Mouse (Mus musculus) kidney, adult 2 months (tissue): ENCODE data around the gene Gm21905. TPM values are rescaled to one million over a fixed set of nuclear protein-coding genes. Genes with fewer than 3 reads are reported as not detected.
A peak's percentile ranks its signal among the peaks of the same experiment; 100 is the strongest.

ENCODE experiments used
- DNase-seq: peaks from one replicate; pipeline ENCODE4 v3.0.0; 2021
- H3K27ac ChIP-seq: fragments of 200-500 bp; 2 replicates; pipeline ENCODE4 v1.5.1; 2012; ENCODE audit warnings: low read depth, low read length, control low read depth, inconsistent platforms; ENCODE audit not compliant: insufficient read depth
- H3K27me3 ChIP-seq: fragments of 200-500 bp; replicated peaks from 2 replicates; pipeline ENCODE4 v1.6.1; 2012; ENCODE audit warnings: mild to moderate bottlenecking, moderate library complexity, low read length, inconsistent platforms; ENCODE audit not compliant: control insufficient read depth, insufficient read depth
- H3K36me3 ChIP-seq: fragments of 200-500 bp; 2 replicates; pipeline ENCODE4 v1.6.1; 2012; ENCODE audit warnings: mild to moderate bottlenecking, moderate library complexity, low read length, inconsistent platforms; ENCODE audit not compliant: control insufficient read depth, insufficient read depth
- H3K4me1 ChIP-seq: fragments of 200-500 bp; 2 replicates; pipeline ENCODE4 v1.6.1; 2011; ENCODE audit warnings: low read length; ENCODE audit not compliant: control insufficient read depth, insufficient read depth
- H3K4me3 ChIP-seq: fragments of 200-500 bp; 2 replicates; pipeline ENCODE4 v1.5.1; 2011; ENCODE audit warnings: mild to moderate bottlenecking, low read depth, low read length, control low read depth; ENCODE audit not compliant: insufficient read depth
- CTCF ChIP-seq: fragments of 200-500 bp; conservative IDR thresholded peaks from 2 replicates; pipeline ENCODE4 v1.5.1; 2011; ENCODE audit warnings: low read depth, mild to moderate bottlenecking, control low read depth, low read length, moderate library complexity, mixed read lengths; ENCODE audit not compliant: insufficient read depth, insufficient read length
- POLR2A ChIP-seq: fragments of 200-500 bp; IDR thresholded peaks from one replicate; pipeline ENCODE4 v1.6.1; 2011; ENCODE audit warnings: low read depth, low read length, control low read depth
- WGBS: fragments of 180-500 bp; shearing (Covaris S2); methylation state at CpG from one replicate; pipeline ENCODE4 v1.1.7; 2018; 5-methylcytosine and 5-hydroxymethylcytosine counted together
- polyA plus RNA-seq: library from polyadenylated mRNA; depleted of rRNA; stranded (reverse); fragments of >200 nt; gene quantifications from 2 replicates; pipeline ENCODE4 v1.2.3, GENCODE M21; 2012; rRNA removed

Gene Gm21905
- polyA plus RNA-seq, result not detected in 2 replicates

GRCm38 (mm10) chr5:67946321-67946720 is at the start of gene Gm21905:
Gene Gm21905, minus strand, starts transcription at chr5:67946421.
- H3K4me3 ChIP-seq, result no peak within 1 kb of the TSS
- H3K27me3 ChIP-seq, result no peaks in the 10 kb centered on the region
- no peak for TF ChIP-seq CTCF
- TF ChIP-seq POLR2A, result no peak
- WGBS, result 90% methylated on average over 5 of the region's 5 CpGs
- H3K4me1 ChIP-seq, result no peaks in the 10 kb centered on the region
- no peaks in the 10 kb centered on the region for H3K36me3 ChIP-seq
- DNase-seq, result no peak
- no peak within 1 kb of the TSS for H3K27ac ChIP-seq

- Histone ChIP-seq H3K36me3 (no peaks in the 10 kb centered on the region), H3K4me1 (no peaks in the 10 kb centered on the region), H3K4me3 (no peak overlapping the region), H3K27ac (no peak overlapping the region), H3K27me3 (no peaks in the 10 kb centered on the region)
- no peak for TF ChIP-seq POLR2A
- TF ChIP-seq CTCF, result no peak
- DNase-seq, result peak; percentile 4
Measured at GRCm38 (mm10) chr5:67990426-67990825, 44.2 kb upstream of the Gm21905 start.

- H3K36me3 ChIP-seq, result no peaks in the 10 kb centered on the region
- WGBS, result 59% methylated on average over 3 of the region's 3 CpGs
- H3K4me3 ChIP-seq, result no peak overlapping the region
- H3K27me3 ChIP-seq, result no peaks in the 10 kb centered on the region
- no peak overlapping the region for H3K27ac ChIP-seq
- no peak for DNase-seq
- no peaks in the 10 kb centered on the region for H3K4me1 ChIP-seq
- TF ChIP-seq CTCF (no peak), POLR2A (no peak)
Measured at GRCm38 (mm10) chr5:67981946-67982526, 35.8 kb upstream of the Gm21905 start.

DNA sequence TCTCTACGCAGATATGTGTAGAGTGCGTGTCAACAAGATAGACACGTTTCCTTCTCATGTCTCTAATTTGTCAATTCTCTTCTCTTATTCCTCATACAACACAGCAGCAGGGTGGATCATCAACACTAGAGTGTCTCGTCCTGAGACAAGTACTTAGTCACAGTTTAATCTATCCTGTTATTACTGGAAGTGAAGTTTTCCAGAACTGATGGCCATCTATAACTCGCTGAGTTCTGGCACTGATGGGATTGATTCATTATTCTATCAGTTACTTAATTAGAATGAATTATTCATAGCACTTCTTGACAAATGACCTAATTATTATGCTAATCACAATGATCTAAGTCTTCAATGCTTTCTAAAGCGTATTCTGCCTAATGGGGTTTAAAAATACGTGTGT is 23.3 kb upstream of the Gm21905 start:
- Histone ChIP-seq H3K36me3 (no peaks in the 10 kb centered on the region), H3K4me1 (no peaks in the 10 kb centered on the region), H3K27ac (no peak overlapping the region), H3K4me3 (no peak overlapping the region), H3K27me3 (no peaks in the 10 kb centered on the region)
- 73% methylated on average over 7 of the region's 7 CpGs for WGBS
- TF ChIP-seq CTCF (no peak), POLR2A (no peak)
- DNase-seq, result no peak

GRCm38 (mm10) chr5:67961708-67962629 is 15.7 kb upstream of the Gm21905 start:
- Histone ChIP-seq H3K27ac (no peak overlapping the region), H3K4me1 (no peaks in the 10 kb centered on the region), H3K36me3 (no peaks in the 10 kb centered on the region), H3K27me3 (no peaks in the 10 kb centered on the region; the same call in 1 of the 2 replicates), H3K4me3 (no peak overlapping the region)
- TF ChIP-seq CTCF, result no peak
- TF ChIP-seq POLR2A, result no peak
- no peak for DNase-seq
- 78% methylated on average over 7 of the region's 7 CpGs for WGBS

GRCm38 (mm10) chr5:67955486-67955885 is 9.3 kb upstream of the Gm21905 start:
- Histone ChIP-seq H3K4me1 (no peaks in the 10 kb centered on the region), H3K27me3 (no peaks in the 10 kb centered on the region), H3K27ac (no peak overlapping the region), H3K36me3 (no peaks in the 10 kb centered on the region), H3K4me3 (no peak overlapping the region)
- TF ChIP-seq POLR2A (no peak), CTCF (no peak)
- 78% methylated on average over 7 of the region's 7 CpGs for WGBS
- no peak for DNase-seq

- Histone ChIP-seq H3K36me3 (no peaks in the 10 kb centered on the region), H3K4me1 (no peaks in the 10 kb centered on the region), H3K27me3 (no peaks in the 10 kb centered on the region), H3K27ac (no peak overlapping the region), H3K4me3 (no peak overlapping the region)
- WGBS, result 70% methylated on average over 4 of the region's 4 CpGs
- TF ChIP-seq POLR2A (no peak), CTCF (no peak)
- DNase-seq, result no peak
Measured at GRCm38 (mm10) chr5:67954097-67954496, 7.9 kb upstream of the Gm21905 start.
